Mouse (Mus musculus) CH12.LX (cell line): ENCODE measurements around the gene Ntn3.

Source experiments
- CTCF ChIP-seq, 2 experiments: IDR thresholded peaks in 1 of 2; conservative IDR thresholded peaks in 1 of 2; 2 replicates each; pipeline ENCODE4 v1.5.1; 2011 to 2012; ENCODE audit warnings: low read depth in 2 of 2, low read length in 2 of 2, improper control_type of control experiment in 1 of 2, inconsistent platforms in 1 of 2, mild to moderate bottlenecking in 1 of 2, moderate library complexity in 1 of 2
- ELF1 ChIP-seq: IDR thresholded peaks from 2 replicates; pipeline ENCODE4 v1.6.1; 2014; ENCODE audit warnings: low read depth, mild to moderate bottlenecking, inconsistent platforms, low read length, improper control_type of control experiment
- EP300 ChIP-seq: IDR thresholded peaks from 2 replicates; pipeline ENCODE4 v1.6.1; 2011; ENCODE audit warnings: low read length, improper control_type of control experiment
- GABPA ChIP-seq: IDR thresholded peaks from 2 replicates; pipeline ENCODE4 v1.6.1; 2012; ENCODE audit warnings: low read depth, low read length, improper control_type of control experiment, inconsistent platforms; ENCODE audit not compliant: insufficient replicate concordance
- JUND ChIP-seq: conservative IDR thresholded peaks from 2 replicates; pipeline ENCODE4 v1.6.1; 2011; ENCODE audit warnings: low read depth, low read length, improper control_type of control experiment
- KAT2A ChIP-seq: IDR thresholded peaks from 2 replicates; pipeline ENCODE4 v1.6.1; 2012; ENCODE audit warnings: low read length, improper control_type of control experiment, inconsistent platforms; ENCODE audit not compliant: insufficient replicate concordance
- MAFK ChIP-seq: IDR thresholded peaks from 2 replicates; pipeline ENCODE4 v1.6.1; 2011; ENCODE audit warnings: low read length, improper control_type of control experiment; ENCODE audit not compliant: insufficient replicate concordance
- MAX ChIP-seq: IDR thresholded peaks from 2 replicates; pipeline ENCODE4 v1.6.1; 2011; ENCODE audit warnings: low read length, improper control_type of control experiment
- MYC ChIP-seq: IDR thresholded peaks from 2 replicates; pipeline ENCODE4 v1.6.1; 2011; ENCODE audit warnings: low read depth, mild to moderate bottlenecking, improper control_type of control experiment, low read length
- NRF1 ChIP-seq: IDR thresholded peaks from 2 replicates; pipeline ENCODE4 v1.6.1; 2014; ENCODE audit warnings: low read depth, mild to moderate bottlenecking, inconsistent platforms, low read length, improper control_type of control experiment, moderate library complexity
- POLR2A ChIP-seq: IDR thresholded peaks from 2 replicates; pipeline ENCODE4 v1.6.1; 2011; ENCODE audit warnings: low read depth, mild to moderate bottlenecking, improper control_type of control experiment, low read length
- SMC3 ChIP-seq: IDR thresholded peaks from 2 replicates; pipeline ENCODE4 v1.6.1; 2011; ENCODE audit warnings: low read depth, low read length, improper control_type of control experiment
- TBP ChIP-seq: conservative IDR thresholded peaks from 2 replicates; pipeline ENCODE4 v1.6.1; 2011; ENCODE audit warnings: low read depth, low read length, improper control_type of control experiment
- ZKSCAN1 ChIP-seq: IDR thresholded peaks from 2 replicates; pipeline ENCODE4 v1.6.1; 2012; ENCODE audit warnings: low read depth, inconsistent platforms, low read length, improper control_type of control experiment, borderline replicate concordance

DNA sequence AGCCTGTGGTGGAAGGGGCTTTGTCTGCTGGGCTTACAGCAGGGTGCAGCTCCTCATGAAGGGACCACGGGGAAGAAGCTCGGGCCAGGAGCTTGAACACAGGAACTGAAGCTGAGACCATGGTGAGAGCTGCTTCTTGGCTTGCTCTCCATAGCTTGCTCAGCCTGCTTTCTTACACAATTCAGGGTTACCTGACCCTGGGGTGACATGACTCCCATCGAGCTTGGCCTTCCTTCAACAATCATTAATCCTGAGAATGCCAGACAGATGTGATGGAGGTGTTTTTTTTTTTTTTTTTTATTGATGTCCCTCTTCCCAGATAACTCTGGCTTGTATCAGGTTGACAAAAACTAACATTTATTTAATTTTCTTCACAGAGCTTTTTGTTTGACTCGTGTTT lies 49.6 kb upstream of the Ntn3 start:
- TF ChIP-seq CTCF (conservative IDR thresholded peaks at IDR 0.05 in 1 of 2, IDR thresholded peaks at IDR 0.05 in 1 of 2; ENCODE audit: low read depth in 2 of 2, low read length in 2 of 2) (no peak), ELF1 (no peak), NRF1 (no peak), MAFK (no peak), EP300 (no peak), MAX (no peak), JUND (no peak), KAT2A (no peak), GABPA (no peak), POLR2A (no peak), MYC (no peak), TBP (no peak), SMC3 (no peak), ZKSCAN1 (no peak)
